Mouse (Mus musculus) bone marrow macrophage, adult 2 months (primary cell): ENCODE results near the gene Gls2.

ENCODE experiments used
- CTCF ChIP-seq: IDR thresholded peaks from 2 replicates; pipeline ENCODE4 v1.5.1; 2012; ENCODE audit warnings: low read depth, mild to moderate bottlenecking, low read length, moderate library complexity
- POLR2A ChIP-seq: IDR thresholded peaks from 2 replicates; pipeline ENCODE4 v1.6.1; 2012; ENCODE audit warnings: mild to moderate bottlenecking, low read depth, low read length, borderline replicate concordance

DNA sequence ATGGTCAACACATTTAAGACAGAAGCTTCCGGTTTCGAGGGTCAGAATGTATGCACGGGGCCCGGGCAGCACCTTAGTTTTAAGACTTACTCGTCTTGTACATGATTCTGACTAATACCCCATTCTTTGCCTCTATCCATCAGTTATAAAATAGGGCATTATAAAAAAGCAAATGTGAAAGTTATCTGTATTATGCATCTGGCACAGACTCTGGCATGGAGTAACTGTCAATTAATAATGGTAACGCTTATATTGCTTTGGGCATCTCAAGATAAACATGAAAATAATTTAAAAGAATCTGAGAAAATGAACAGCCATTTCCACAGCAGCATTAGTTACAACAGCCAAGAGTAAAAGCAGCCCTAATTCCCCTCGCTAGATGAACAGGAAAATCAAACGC lies 33.8 kb downstream of the Gls2 start:
- TF ChIP-seq CTCF (no peak), POLR2A (no peak)
